Mouse (Mus musculus): ENCODE measurements at regions not wholly inside any gene's neighbourhood (a gene's known extent, or its start where the extent isn't known, plus 50 kb on each side); places are given as distances from the start of the nearest gene placed in this dataset.

DNA sequence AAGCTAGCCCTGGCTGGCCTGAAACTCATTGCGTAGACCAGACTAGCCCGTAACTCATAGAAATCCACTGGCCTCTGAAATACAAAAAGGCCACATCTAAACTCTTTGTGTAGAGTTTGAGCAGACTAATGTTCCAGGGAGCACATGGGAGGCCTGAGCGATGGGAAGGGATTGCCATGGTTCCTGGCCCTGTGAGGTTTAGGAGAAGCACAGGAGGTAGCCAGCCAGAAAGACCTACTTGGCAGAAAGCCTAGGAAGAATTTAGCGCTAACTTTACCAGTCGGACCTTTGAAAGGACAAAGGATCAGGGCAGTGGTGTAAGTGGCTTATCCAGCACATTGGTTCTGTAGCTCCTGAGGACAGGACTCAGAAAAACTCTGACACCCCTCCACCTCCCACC lies 407.6 kb downstream of the Bcor start:
- TF ChIP-seq CTCF (IDR thresholded peaks at IDR 0.05), result no peak
- H3K4me3 ChIP-seq (ENCODE audit: low read depth, low read length), result no peak overlapping the region
- DNase-seq (ENCODE audit: low spot score) (peak; percentile 72), ATAC-seq (ENCODE audit: low FRiP score) (peak; percentile 52; the same call in 1 of the 2 replicates)
- WGBS, result 74% methylated on average over 5 of the region's 5 CpGs
- no peak overlapping the region for H3K9ac ChIP-seq (replicated peaks; ENCODE audit: low read length, poor library complexity, severe bottlenecking)
- H3K27ac ChIP-seq (ENCODE audit: low read depth, low read length), result no peak overlapping the region
- H3K4me2 ChIP-seq (ENCODE audit: low read depth, low read length, poor library complexity, severe bottlenecking), result no peak overlapping the region
- no peaks in the 10 kb centered on the region for H3K9me3 ChIP-seq (ENCODE audit: low read length)
- H3K36me3 ChIP-seq (ENCODE audit: insufficient read depth, low read length), result no peaks in the 10 kb centered on the region
- no peaks in the 10 kb centered on the region for H3K4me1 ChIP-seq (ENCODE audit: insufficient read depth, low read length)
- H3K27me3 ChIP-seq (ENCODE audit: insufficient read depth, low read length), result no peaks in the 10 kb centered on the region

DNA sequence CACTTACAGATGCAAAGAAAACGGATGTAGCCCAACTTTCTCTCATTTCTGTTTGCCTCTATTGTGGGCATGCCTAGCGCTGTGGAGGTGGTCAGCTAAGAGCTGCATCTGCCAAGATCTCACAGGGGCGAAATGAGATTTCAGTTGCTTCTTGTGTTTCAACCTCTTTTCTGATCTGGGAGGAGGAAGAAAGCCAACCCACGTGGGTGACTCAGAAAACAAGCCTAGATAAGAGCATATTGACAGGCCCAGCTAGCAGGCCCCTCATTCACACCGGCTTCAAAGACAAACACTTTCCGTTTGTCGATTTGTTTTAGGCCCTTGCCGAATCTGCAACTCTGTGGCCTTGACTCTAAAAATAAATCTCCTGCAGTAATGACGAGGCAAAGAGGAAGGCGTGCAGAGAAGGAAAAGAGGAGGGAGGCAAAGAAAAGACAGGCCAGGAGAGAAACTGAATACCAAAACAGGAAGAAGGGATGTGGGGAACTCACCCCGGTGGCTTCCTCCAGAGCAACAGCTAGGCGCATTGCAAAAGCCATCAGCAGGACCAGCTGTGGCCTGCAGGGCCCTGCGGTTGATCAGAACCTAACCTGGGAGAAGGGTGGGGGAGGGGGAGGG lies 407.1 kb downstream of the Bcor start:
- Histone ChIP-seq H3K9me3 (ENCODE audit: low read length) (no peaks in the 10 kb centered on the region), H3K36me3 (ENCODE audit: insufficient read depth, low read length) (no peaks in the 10 kb centered on the region), H3K4me2 (ENCODE audit: low read depth, low read length, poor library complexity, severe bottlenecking) (no peak overlapping the region), H3K4me3 (ENCODE audit: low read depth, low read length) (no peak overlapping the region), H3K4me1 (ENCODE audit: insufficient read depth, low read length) (no peaks in the 10 kb centered on the region), H3K9ac (replicated peaks; ENCODE audit: low read length, poor library complexity, severe bottlenecking) (no peak overlapping the region), H3K27ac (ENCODE audit: low read depth, low read length) (no peak overlapping the region), H3K27me3 (ENCODE audit: insufficient read depth, low read length) (no peaks in the 10 kb centered on the region)
- DNase-seq (ENCODE audit: low spot score) (no peak), ATAC-seq (ENCODE audit: low FRiP score) (0 out of 2 replicates have a peak, but pooled peaks have one; percentile 10)
- 28% methylated on average over 13 of the region's 13 CpGs for WGBS
- no peak for TF ChIP-seq CTCF (IDR thresholded peaks at IDR 0.05)

- no peak overlapping the region for H3K27ac ChIP-seq (ENCODE audit: low read depth, low read length)
These were observed 405.1 kb downstream of the Bcor start for GRCm38 (mm10) chrX:11755046-11755445.

GRCm38 (mm10) chrX:11763351-11764082 lies 396.6 kb downstream of the Bcor start:
- no peak overlapping the region for H3K27ac ChIP-seq (ENCODE audit: low read depth, low read length)
- DNase-seq (ENCODE audit: low spot score) (peak; percentile 44), ATAC-seq (ENCODE audit: low FRiP score) (no peak)
- no peaks in the 10 kb centered on the region for H3K36me3 ChIP-seq (ENCODE audit: insufficient read depth, low read length)
- no peak for TF ChIP-seq CTCF (IDR thresholded peaks at IDR 0.05)
- H3K9ac ChIP-seq (replicated peaks; ENCODE audit: low read length, poor library complexity, severe bottlenecking), result no peak overlapping the region
- no peaks in the 10 kb centered on the region for H3K9me3 ChIP-seq (ENCODE audit: low read length)
- 54% methylated on average over 17 of the region's 17 CpGs for WGBS
- no peaks in the 10 kb centered on the region for H3K4me1 ChIP-seq (ENCODE audit: insufficient read depth, low read length)
- H3K4me3 ChIP-seq (ENCODE audit: low read depth, low read length), result no peak overlapping the region
- H3K27me3 ChIP-seq (ENCODE audit: insufficient read depth, low read length), result no peaks in the 10 kb centered on the region
- no peak overlapping the region for H3K4me2 ChIP-seq (ENCODE audit: low read depth, low read length, poor library complexity, severe bottlenecking)

More at GRCm38 (mm10) chrX:11755046-11755445, 405.1 kb downstream of the Bcor start:
- Histone ChIP-seq H3K4me3 (ENCODE audit: low read depth, low read length) (no peak overlapping the region), H3K4me2 (ENCODE audit: low read depth, low read length, poor library complexity, severe bottlenecking) (no peak overlapping the region), H3K9me3 (ENCODE audit: low read length) (no peaks in the 10 kb centered on the region), H3K9ac (replicated peaks; ENCODE audit: low read length, poor library complexity, severe bottlenecking) (no peak overlapping the region), H3K27me3 (ENCODE audit: insufficient read depth, low read length) (no peaks in the 10 kb centered on the region), H3K36me3 (ENCODE audit: insufficient read depth, low read length) (no peaks in the 10 kb centered on the region), H3K4me1 (ENCODE audit: insufficient read depth, low read length) (no peaks in the 10 kb centered on the region)
- no peak for DNase-seq (ENCODE audit: low spot score)
- 100% methylated on average over 2 of the region's 2 CpGs for WGBS
- no peak for ATAC-seq (ENCODE audit: low FRiP score)
- TF ChIP-seq CTCF (IDR thresholded peaks at IDR 0.05), result no peak

GRCm38 (mm10) chrX:11776236-11776899 lies 383.8 kb downstream of the Bcor start:
- Histone ChIP-seq H3K9ac (replicated peaks; ENCODE audit: low read length, poor library complexity, severe bottlenecking) (no peak overlapping the region), H3K4me2 (ENCODE audit: low read depth, low read length, poor library complexity, severe bottlenecking) (no peak overlapping the region), H3K36me3 (ENCODE audit: insufficient read depth, low read length) (no peaks in the 10 kb centered on the region), H3K9me3 (ENCODE audit: low read length) (no peaks in the 10 kb centered on the region), H3K4me1 (ENCODE audit: insufficient read depth, low read length) (no peaks in the 10 kb centered on the region), H3K27ac (ENCODE audit: low read depth, low read length) (no peak overlapping the region), H3K27me3 (ENCODE audit: insufficient read depth, low read length) (no peaks in the 10 kb centered on the region), H3K4me3 (ENCODE audit: low read depth, low read length) (no peak overlapping the region)
- WGBS, result 72% methylated on average over 6 of the region's 6 CpGs
- DNase-seq (ENCODE audit: low spot score) (no peak), ATAC-seq (ENCODE audit: low FRiP score) (no peak)
- no peak for TF ChIP-seq CTCF (IDR thresholded peaks at IDR 0.05)

- no peak for ATAC-seq (ENCODE audit: low FRiP score)
- no peak overlapping the region for H3K27ac ChIP-seq (ENCODE audit: low read depth, low read length)
- no peak overlapping the region for H3K9ac ChIP-seq (replicated peaks; ENCODE audit: low read length, poor library complexity, severe bottlenecking)
- 80% methylated on average over 6 of the region's 6 CpGs for whole genome bisulfite sequencing
- H3K4me2 ChIP-seq (ENCODE audit: low read depth, low read length, poor library complexity, severe bottlenecking), result no peak overlapping the region
- no peaks in the 10 kb centered on the region for H3K4me1 ChIP-seq (ENCODE audit: insufficient read depth, low read length)
- no peak for TF ChIP-seq CTCF (IDR thresholded peaks at IDR 0.05)
- H3K27me3 ChIP-seq (ENCODE audit: insufficient read depth, low read length), result no peaks in the 10 kb centered on the region
- no peaks in the 10 kb centered on the region for H3K36me3 ChIP-seq (ENCODE audit: insufficient read depth, low read length)
- H3K9me3 ChIP-seq (ENCODE audit: low read length), result no peaks in the 10 kb centered on the region
- H3K4me3 ChIP-seq (ENCODE audit: low read depth, low read length), result no peak overlapping the region
- no peak for DNase-seq (ENCODE audit: low spot score)
These were observed 365.1 kb downstream of the Bcor start for GRCm38 (mm10) chrX:11795010-11795409.

Measured in midbrain, postnatal 0 days (tissue).